Mouse (Mus musculus) liver, embryonic 14.5 days (tissue): ENCODE data around the gene Glis2.

Source experiments
- CTCF ChIP-seq: IDR thresholded peaks from 2 replicates; pipeline ENCODE4 v1.5.1; 2016; ENCODE audit warnings: antibody characterized with exemption, low read depth, control low read depth
- EP300 ChIP-seq: IDR thresholded peaks from 2 replicates; pipeline ENCODE4 v1.6.1; 2016; ENCODE audit warnings: antibody characterized with exemption, low read depth

- TF ChIP-seq CTCF: no peak
- TF ChIP-seq EP300: no peak
These were observed 56.6 kb downstream of the Glis2 start for GRCm38 (mm10) chr16:4651081-4651480.
